ENCODE assay signal across 8 mouse cellular contexts in genomic region chr16:21794697-21795045, GRCm38 (mm10). TPM values are rescaled to one million over a fixed set of nuclear protein-coding genes. Genes with fewer than 3 reads are reported as not detected.
DNase-seq lines count a peak whose midpoint lies in the region; ATAC-seq and TF ChIP-seq lines count a peak whose summit lies in the region.

No protein-coding gene starts in this region.

- H3K27me3 ChIP-seq in heart, embryonic 11.5 days (ENCODE audit: control insufficient read depth, insufficient read depth, low read length) = no peaks in the 10 kb centered on the region
- H3K27me3 ChIP-seq in E14TG2a.4 (ENCODE audit: insufficient read depth, low read length) = peaks cover 14% of the 10 kb centered on the region
- no peaks in the 10 kb centered on the region for H3K27me3 ChIP-seq in forebrain, embryonic 11.5 days (ENCODE audit: control insufficient read depth, insufficient read depth, low read length)
- no peaks in the 10 kb centered on the region for H3K27me3 ChIP-seq in liver, embryonic 13.5 days

- no peaks in the 10 kb centered on the region for H3K4me1 ChIP-seq in heart, embryonic 11.5 days (ENCODE audit: control insufficient read depth, insufficient read depth, low read length)
- H3K4me1 ChIP-seq in E14TG2a.4 (replicated peaks; ENCODE audit: low read depth, low read length) = peaks cover 11% of the 10 kb centered on the region
- no peaks in the 10 kb centered on the region for H3K4me1 ChIP-seq in forebrain, embryonic 11.5 days (replicated peaks; ENCODE audit: control insufficient read depth, insufficient read depth, low read length)
- H3K4me1 ChIP-seq in liver, embryonic 13.5 days (replicated peaks) = peaks cover 47% of the 10 kb centered on the region

- TF ChIP-seq CTCF in E14TG2a.4 (conservative IDR thresholded peaks at IDR 0.05; ENCODE audit: low read length) = no peak

- peak overlapping the region; percentile 91 for H3K4me2 ChIP-seq in heart, embryonic 11.5 days
- H3K4me2 ChIP-seq in forebrain, embryonic 11.5 days (ENCODE audit: low read depth, low read length, severe bottlenecking) = peak overlapping the region; percentile 86
- H3K4me2 ChIP-seq in liver, embryonic 13.5 days = peak overlapping the region; percentile 82

- no peaks in the 10 kb centered on the region for H3K9me3 ChIP-seq in heart, embryonic 11.5 days (replicated peaks; ENCODE audit: control insufficient read depth, low read length)
- H3K9me3 ChIP-seq in E14TG2a.4 (ENCODE audit: low read length) = peaks cover 4% of the 10 kb centered on the region
- H3K9me3 ChIP-seq in forebrain, embryonic 11.5 days (ENCODE audit: control insufficient read depth, low read length) = no peaks in the 10 kb centered on the region
- no peaks in the 10 kb centered on the region for H3K9me3 ChIP-seq in liver, embryonic 13.5 days (replicated peaks)

- no peak for ATAC-seq in heart, embryonic 11.5 days (replicated peaks; ENCODE audit: insufficient number of reproducible peaks, low FRiP score, low TSS enrichment)
- ATAC-seq in forebrain, embryonic 11.5 days (replicated peaks; ENCODE audit: low FRiP score) = 0 out of 2 replicates have a peak, but pooled peaks have one; percentile 2
- ATAC-seq in liver, embryonic 13.5 days (ENCODE audit: low read depth) = no peak
- ATAC-seq in frontal cortex, adult (ENCODE audit: low TSS enrichment) = no peak

- DNase-seq in heart, postnatal 4 days = no peak
- DNase-seq in forebrain, embryonic 11.5 days (ENCODE audit: low spot score) = no peak
- DNase-seq in liver, embryonic 13.5 days = no peak
- DNase-seq in ovary, adult 18-20 months (ENCODE audit: low spot score) = no peak
- DNase-seq in cerebellum, adult 18-20 months = no peak

- peak overlapping the region; percentile 71 for H3K9ac ChIP-seq in heart, embryonic 11.5 days (ENCODE audit: low read depth, low read length)
- H3K9ac ChIP-seq in forebrain, embryonic 11.5 days (ENCODE audit: low read length) = peak overlapping the region; percentile 77
- peak overlapping the region; percentile 97 for H3K9ac ChIP-seq in liver, embryonic 13.5 days

- WGBS in heart, embryonic 11.5 days (ENCODE audit: insufficient replicate concordance) = 3% methylated on average over 14 of the region's 14 CpGs
- 3% methylated on average over 14 of the region's 14 CpGs for WGBS in forebrain, embryonic 11.5 days
- 2% methylated on average over 14 of the region's 14 CpGs for WGBS in liver, embryonic 13.5 days (ENCODE audit: insufficient replicate concordance)

- no peaks in the 10 kb centered on the region; the same call in 1 of the 2 replicates for H3K36me3 ChIP-seq in heart, embryonic 11.5 days (ENCODE audit: control insufficient read depth, insufficient read depth, low read length)
- peaks cover 6% of the 10 kb centered on the region for H3K36me3 ChIP-seq in E14TG2a.4 (ENCODE audit: insufficient read depth, low read length)
- H3K36me3 ChIP-seq in forebrain, embryonic 11.5 days (ENCODE audit: control insufficient read depth, insufficient read depth, low read length) = no peaks in the 10 kb centered on the region
- H3K36me3 ChIP-seq in liver, embryonic 13.5 days = peaks cover 15% of the 10 kb centered on the region

- peak overlapping the region; percentile 73; the same call in 1 of the 2 replicates for H3K27ac ChIP-seq in heart, embryonic 11.5 days (ENCODE audit: low read depth, low read length)
- H3K27ac ChIP-seq in forebrain, embryonic 11.5 days (ENCODE audit: low read depth, low read length) = peak overlapping the region; percentile 84
- H3K27ac ChIP-seq in liver, embryonic 13.5 days = peak overlapping the region; percentile 96

- H3K4me3 ChIP-seq in heart, embryonic 11.5 days (ENCODE audit: low read depth, low read length) = peak overlapping the region; percentile 70
- peak overlapping the region; percentile 93 for H3K4me3 ChIP-seq in E14TG2a.4 (replicated peaks; ENCODE audit: low read length)
- H3K4me3 ChIP-seq in forebrain, embryonic 11.5 days (ENCODE audit: low read depth, low read length) = peak overlapping the region; percentile 77
- H3K4me3 ChIP-seq in liver, embryonic 13.5 days (replicated peaks) = peak overlapping the region; percentile 95

RNA-seq across cellular contexts. Expression of gene Map3k13, which starts 0.5 kb away (rescaled TPM):
- 0.79 and 1.1 TPM in 2 replicates for polyA plus RNA-seq in heart, embryonic 11.5 days (2014; fragmentation: Nextera tagmentation; extraction: Ambion mirVana)
- total RNA-seq in heart, postnatal 4 days (2021) = 1 to 10 TPM; 1.1 to 1.4 TPM
- 3.5 TPM in 2 replicates for polyA plus RNA-seq in forebrain, embryonic 11.5 days (2014; fragmentation: Nextera tagmentation; extraction: Ambion mirVana)
- 0.35 TPM in 2 replicates for polyA plus RNA-seq in liver, embryonic 13.5 days (2015; fragmentation: Nextera tagmentation; extraction: Ambion mirVana)

RNA-seq across cellular contexts. Expression of gene Ehhadh, which starts 7.1 kb away (rescaled TPM):
- polyA plus RNA-seq in heart, embryonic 11.5 days (2014; fragmentation: Nextera tagmentation; extraction: Ambion mirVana) = 2.8 and 3.0 TPM in 2 replicates
- total RNA-seq in heart, postnatal 4 days (2021) = 1 to 10 TPM; 7.4 to 7.9 TPM
- 1.5 and 2.1 TPM in 2 replicates for polyA plus RNA-seq in forebrain, embryonic 11.5 days (2014; fragmentation: Nextera tagmentation; extraction: Ambion mirVana)
- polyA plus RNA-seq in liver, embryonic 13.5 days (2015; fragmentation: Nextera tagmentation; extraction: Ambion mirVana) = 5.9 and 6.4 TPM in 2 replicates
